Mouse (Mus musculus): ENCODE data around the gene Farsb. TPM values are rescaled to one million over a fixed set of nuclear protein-coding genes. Genes with fewer than 3 reads are reported as not detected.

Farsb gene
- total RNA-seq, 2 experiments from 2014 or later, result 45.7 to 50.4 TPM

- intact Hi-C loops (cut with DNase I), result no loop called here
- DNase-seq, result no peak
Observed at GRCm38 (mm10) chr1:78490143-78490542, 1.4 kb upstream of the Farsb start.

DNA sequence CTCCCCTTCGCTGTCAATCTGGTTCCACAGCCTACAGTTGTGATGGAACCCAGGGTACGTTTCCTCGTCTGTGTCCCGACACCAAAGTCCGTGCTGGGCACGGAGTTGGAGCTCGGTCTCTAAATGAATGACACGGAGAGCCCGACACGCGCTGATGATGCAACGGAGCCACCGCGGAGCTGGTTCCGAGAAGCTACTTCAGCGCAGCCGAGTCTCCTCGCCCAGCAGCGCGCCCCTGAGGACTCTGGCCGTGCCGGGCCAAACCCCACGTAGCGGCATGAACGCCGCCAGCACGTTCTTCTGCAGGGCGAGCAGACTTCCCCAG lies 308 bp downstream of the Farsb start:
- DNase-seq, result no peak
- intact Hi-C loops (cut with DNase I), result no loop called here

DNA sequence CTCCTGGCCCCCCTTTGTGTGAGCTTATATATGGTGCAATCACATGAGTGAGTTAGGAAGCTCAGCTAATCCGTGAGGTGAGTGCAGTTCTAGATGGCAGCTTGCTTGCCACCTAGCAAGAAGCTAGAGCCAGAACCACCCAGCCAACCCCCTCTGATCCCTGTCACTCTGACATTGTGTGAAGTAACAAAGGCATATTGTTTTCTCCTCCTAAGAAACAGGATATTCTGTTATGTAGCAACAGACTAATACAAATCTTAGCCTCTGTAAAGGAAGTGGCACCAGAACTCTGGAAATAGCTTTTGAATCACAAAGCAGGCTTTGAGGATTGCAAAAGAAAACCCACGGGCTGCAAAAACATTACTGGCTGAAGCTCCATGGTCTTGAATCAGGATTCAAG lies 4.3 kb downstream of the Farsb start:
- peak in 1 of 2 experiments; percentile 4 for DNase-seq
- intact Hi-C loops (cut with DNase I), result no loop called here

GRCm38 (mm10) chr1:78483430-78483829 lies 5.3 kb downstream of the Farsb start:
- intact Hi-C loops (cut with DNase I), result no loop called here

GRCm38 (mm10) chr1:78472441-78472840 lies 16.3 kb downstream of the Farsb start:
- no peak for DNase-seq
- intact Hi-C loops (cut with DNase I), result no loop called here

More at GRCm38 (mm10) chr1:78483430-78483829, 5.3 kb downstream of the Farsb start:
- DNase-seq, result no peak

- DNase-seq, result peak; percentile 26 to 46
Observed at GRCm38 (mm10) chr1:78454659-78455058, 34.0 kb downstream of the Farsb start.

DNA sequence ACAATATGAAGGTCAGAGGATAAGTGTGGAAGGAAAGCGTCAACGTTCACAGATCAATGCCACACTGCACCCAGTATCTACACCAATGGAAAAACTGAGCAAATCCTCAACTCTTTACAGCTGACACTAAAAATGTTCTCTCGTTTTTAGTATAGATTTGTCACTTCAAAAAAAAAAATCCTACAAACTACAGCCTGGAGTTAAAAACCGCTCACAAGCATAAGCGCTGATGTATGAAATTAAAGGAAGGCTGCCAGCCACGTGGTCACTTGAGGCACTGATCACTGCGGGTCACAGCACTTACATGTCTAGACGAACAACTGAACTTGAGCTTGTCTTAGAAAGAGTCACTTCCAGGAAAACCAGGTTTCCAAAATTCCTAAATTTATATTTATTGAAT lies 34.8 kb downstream of the Farsb start:
- intact Hi-C loops (cut with DNase I), result no loop called here

More at GRCm38 (mm10) chr1:78454659-78455058, 34.0 kb downstream of the Farsb start:
- intact Hi-C loops (cut with DNase I), result no loop called here

GRCm38 (mm10) chr1:78452544-78452943 lies 36.2 kb downstream of the Farsb start:
- intact Hi-C loops (cut with DNase I), result no loop called here
- DNase-seq, result no peak

More for the DNA sequence above, 34.8 kb downstream of the Farsb start:
- no peak for DNase-seq

DNA sequence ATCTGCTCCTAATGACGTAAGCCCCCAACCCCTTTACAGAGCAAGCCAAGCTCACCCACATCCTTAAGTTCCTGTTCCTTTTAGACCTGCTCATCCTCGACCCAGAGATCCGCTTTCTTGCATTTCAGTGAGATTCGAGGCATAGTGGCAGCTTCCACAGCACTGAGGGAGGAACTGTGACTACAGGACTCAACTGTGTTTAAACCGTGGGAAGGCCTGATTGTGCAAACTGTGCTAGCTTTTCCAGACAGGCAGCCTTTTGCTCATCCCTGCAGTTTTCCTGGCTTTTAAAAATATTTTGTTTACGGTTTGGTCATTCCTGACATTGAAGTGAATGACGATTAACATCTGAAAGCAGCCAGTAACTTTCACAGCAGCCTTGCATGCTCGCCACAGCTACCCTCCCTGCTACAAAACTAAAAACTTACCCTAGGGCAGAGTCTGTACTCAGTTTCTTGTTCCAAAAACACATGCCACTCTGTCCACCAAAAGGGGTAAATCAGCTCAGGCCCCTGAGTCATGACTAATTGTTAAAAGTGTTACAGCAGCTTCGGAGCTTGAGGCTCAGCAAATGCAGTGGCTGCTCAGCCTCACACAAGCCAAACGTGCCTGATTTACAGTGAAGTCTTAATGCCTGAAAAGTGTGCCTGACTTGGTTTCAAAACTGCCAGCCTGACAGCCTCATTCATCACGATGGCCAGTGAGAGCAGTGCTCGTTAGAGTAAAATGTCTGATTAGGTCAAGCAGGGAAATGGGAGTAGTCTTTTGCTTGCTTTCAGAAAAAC lies 37.4 kb downstream of the Farsb start:
- intact Hi-C loops (cut with DNase I), result no loop called here
- no peak for DNase-seq

- intact Hi-C loops (cut with DNase I), result no loop called here
- DNase-seq, result no peak
Observed at GRCm38 (mm10) chr1:78448091-78448490, 40.6 kb downstream of the Farsb start.

- DNase-seq, result no peak
- intact Hi-C loops (cut with DNase I), result no loop called here
Observed at GRCm38 (mm10) chr1:78446742-78447141, 42.0 kb downstream of the Farsb start.

DNA sequence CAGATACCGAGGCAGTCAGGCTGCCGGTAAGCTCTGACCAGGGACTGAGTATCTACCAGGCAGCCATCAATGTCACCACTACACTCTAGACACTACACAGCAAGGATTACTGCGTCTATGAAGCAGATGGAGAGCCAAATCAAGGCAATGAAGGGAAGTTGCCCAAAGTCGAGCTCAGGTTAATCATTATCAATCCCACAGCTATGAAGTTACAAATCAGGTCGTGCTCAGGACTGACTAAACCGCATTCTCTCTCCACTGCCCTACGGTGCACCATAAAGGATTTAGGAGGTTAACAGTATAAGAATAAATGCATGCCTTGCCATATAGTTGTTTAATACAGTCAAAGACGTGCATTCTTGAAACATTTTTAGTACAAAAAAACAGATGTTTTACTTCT lies 42.5 kb downstream of the Farsb start:
- intact Hi-C loops (cut with DNase I), result no loop called here
- DNase-seq, result no peak

DNA sequence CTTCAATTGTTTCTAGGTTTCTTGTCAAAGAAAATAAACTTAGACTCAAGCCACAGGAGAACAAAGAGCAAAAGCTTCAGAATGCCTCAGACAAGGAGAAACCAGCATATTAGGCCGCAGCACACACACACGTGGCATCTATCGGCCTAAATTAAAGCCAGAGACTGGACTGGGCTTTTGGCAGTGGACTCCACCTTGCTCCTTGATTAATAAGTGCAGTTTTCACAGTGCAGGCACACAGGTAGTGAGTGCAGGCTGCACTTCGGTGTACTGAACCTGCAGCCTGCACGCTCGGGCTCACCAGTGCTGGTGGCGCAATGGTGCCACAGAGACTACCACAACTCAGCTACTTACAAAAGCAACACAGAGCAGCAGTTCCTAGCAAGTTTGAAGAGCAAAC lies 45.6 kb downstream of the Farsb start:
- no peak for DNase-seq

GRCm38 (mm10) chr1:78440716-78441115 lies 48.0 kb downstream of the Farsb start:
- DNase-seq, result no peak
- intact Hi-C loops (cut with DNase I), result no loop called here

More for the DNA sequence above, 45.6 kb downstream of the Farsb start:
- intact Hi-C loops (cut with DNase I), result no loop called here

GRCm38 (mm10) chr1:78437150-78437549 lies 51.5 kb downstream of the Farsb start:
- intact Hi-C loops (cut with DNase I), result no loop called here
- DNase-seq, result no peak

DNA sequence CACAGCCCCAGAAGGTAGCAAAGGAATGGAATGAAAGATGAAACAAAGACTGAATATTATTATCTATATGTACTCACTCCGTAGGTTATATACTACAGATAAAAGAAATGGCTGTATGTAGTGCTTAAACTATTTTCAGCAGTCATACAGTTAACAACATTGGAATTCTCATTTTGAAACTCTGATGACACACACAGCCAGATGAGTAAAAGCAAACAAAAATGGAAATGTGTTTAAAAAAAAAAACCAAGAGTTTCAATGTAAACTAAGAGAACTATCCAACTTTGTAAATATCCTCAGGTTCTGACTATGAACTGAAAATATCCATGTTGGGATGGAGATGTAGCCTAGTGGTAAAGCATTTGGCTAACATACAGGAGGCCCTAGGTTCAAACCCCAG lies 52.3 kb downstream of the Farsb start:
- intact Hi-C loops (cut with DNase I), result no loop called here
- DNase-seq, result no peak

GRCm38 (mm10) chr1:78435967-78436366 lies 52.7 kb downstream of the Farsb start:
- intact Hi-C loops (cut with DNase I), result no loop called here
- DNase-seq, result no peak

DNA sequence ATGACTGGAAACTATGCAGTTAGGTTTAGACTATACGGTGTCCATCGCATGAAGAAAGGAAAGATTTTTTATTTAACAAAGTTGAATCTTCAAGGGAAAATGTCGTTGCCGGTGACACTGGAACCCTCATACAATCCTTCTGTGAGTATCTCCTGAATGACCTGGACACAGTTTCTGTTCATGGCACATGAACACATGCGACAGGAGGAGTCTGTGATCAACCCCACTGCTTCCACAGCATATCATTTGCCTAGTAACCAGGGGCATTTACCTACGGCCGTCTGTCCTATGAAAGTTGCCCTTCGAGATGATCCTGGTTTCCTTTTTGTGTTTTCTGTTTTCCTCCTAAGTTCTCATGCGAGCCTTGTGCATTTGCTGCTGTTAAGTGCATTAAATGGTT lies 55.2 kb downstream of the Farsb start:
- intact Hi-C loops (cut with DNase I), result no loop called here
- DNase-seq, result no peak

DNA sequence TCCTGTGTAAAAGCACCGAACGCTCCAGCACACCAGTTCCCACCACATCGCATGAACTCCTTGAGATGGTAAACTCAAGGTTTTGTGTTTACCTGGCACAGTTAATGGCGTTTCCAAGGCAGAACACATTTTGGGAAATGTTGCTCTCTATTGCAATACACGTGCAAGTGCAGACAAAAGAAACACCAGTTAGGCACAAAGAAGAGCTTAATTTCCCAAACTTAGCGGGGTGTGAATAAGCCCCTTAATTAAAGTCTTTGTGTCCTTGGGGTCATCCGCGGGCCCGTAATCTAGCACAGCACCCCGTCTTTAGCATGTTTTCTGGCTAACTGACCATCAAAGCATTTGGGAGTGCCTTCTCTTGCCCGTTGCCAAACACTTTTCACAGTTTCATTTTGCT lies 59.8 kb downstream of the Farsb start:
- intact Hi-C loops (cut with DNase I), result no loop called here
- no peak for DNase-seq

GRCm38 (mm10) chr1:78426841-78427240 lies 61.9 kb downstream of the Farsb start:
- DNase-seq, result no peak
- intact Hi-C loops (cut with DNase I), result no loop called here

GRCm38 (mm10) chr1:78425793-78426700 lies 62.6 kb downstream of the Farsb start:
- intact Hi-C loops (cut with DNase I), result no loop called here
- DNase-seq, result peak; percentile 58 to 59

DNA sequence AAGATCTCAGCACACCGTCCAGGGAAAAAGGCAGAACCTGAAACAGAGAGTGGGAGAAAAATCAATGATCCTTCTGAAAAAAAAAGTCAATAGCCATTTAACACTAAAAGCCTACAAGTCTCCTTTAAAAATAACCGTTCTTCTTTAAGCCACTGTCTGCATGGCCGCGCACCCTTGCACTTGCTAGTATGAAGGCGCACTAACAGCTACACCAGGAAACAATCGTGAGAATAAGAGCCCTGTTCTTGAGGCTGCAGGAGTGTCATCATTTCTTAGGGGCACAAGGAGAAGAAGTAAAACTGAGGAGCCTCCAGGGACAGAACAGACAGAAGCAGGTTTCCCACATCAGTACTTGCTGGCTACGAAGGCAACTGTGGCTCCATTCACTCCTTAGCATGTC lies 63.4 kb downstream of the Farsb start:
- intact Hi-C loops (cut with DNase I), result no loop called here
- DNase-seq, result no peak
